Mouse (Mus musculus) embryonic facial prominence, embryonic 12.5 days (tissue): ENCODE measurements around the gene Scg5. TPM values are rescaled to one million over a fixed set of nuclear protein-coding genes. Genes with fewer than 3 reads are reported as not detected.

Experiments used
- ATAC-seq: fragments of 200-750 bp; cut with Nextera tagmentation; 2 replicates; pipeline ENCODE4 v1.8.0; 2017; ENCODE audit not compliant: insufficient number of reproducible peaks, insufficient read depth, low FRiP score, low TSS enrichment
- H3K27ac ChIP-seq: fragments of 300-500 bp; sonication (generic); 2 replicates; pipeline ENCODE4 v1.5.1; 2016; ENCODE audit warnings: mild to moderate bottlenecking
- H3K27me3 ChIP-seq: fragments of 300-500 bp; sonication (generic); 2 replicates; pipeline ENCODE4 v1.6.1; 2016; ENCODE audit warnings: mild to moderate bottlenecking, moderate library complexity
- H3K36me3 ChIP-seq: fragments of 300-500 bp; sonication (generic); 2 replicates; pipeline ENCODE4 v1.6.1; 2016; ENCODE audit warnings: mild to moderate bottlenecking
- H3K4me1 ChIP-seq: fragments of 300-500 bp; sonication (generic); 2 replicates; pipeline ENCODE4 v1.6.1; 2016
- H3K4me2 ChIP-seq: fragments of 300-500 bp; sonication (generic); replicated peaks from 2 replicates; pipeline ENCODE4 v1.6.1; 2016; ENCODE audit warnings: mild to moderate bottlenecking, moderate library complexity
- H3K4me3 ChIP-seq: fragments of 300-500 bp; sonication (generic); 2 replicates; pipeline ENCODE4 v1.5.1; 2016; ENCODE audit warnings: mild to moderate bottlenecking
- H3K9ac ChIP-seq: fragments of 300-500 bp; sonication (generic); 2 replicates; pipeline ENCODE4 v1.6.1; 2016; ENCODE audit warnings: mild to moderate bottlenecking, moderate library complexity
- H3K9me3 ChIP-seq: fragments of 300-500 bp; sonication (generic); 2 replicates; pipeline ENCODE4 v1.6.1; 2016; ENCODE audit warnings: mild to moderate bottlenecking, moderate library complexity
- WGBS: fragments of 180-500 bp; shearing (Covaris S2); methylation state at CpG from one replicate; pipeline ENCODE4 v1.1.7; 2016; 5-methylcytosine and 5-hydroxymethylcytosine counted together
- polyA plus RNA-seq: library from polyadenylated mRNA; unstranded; fragments of >200 nt; fragmentation: Nextera tagmentation; extraction: Ambion mirVana; gene quantifications from 2 replicates; pipeline ENCODE4 v1.2.1, GENCODE M21; 2016

Gene Scg5
- polyA plus RNA-seq, 1 experiment from 2014 or later, result 8.5 TPM

DNA sequence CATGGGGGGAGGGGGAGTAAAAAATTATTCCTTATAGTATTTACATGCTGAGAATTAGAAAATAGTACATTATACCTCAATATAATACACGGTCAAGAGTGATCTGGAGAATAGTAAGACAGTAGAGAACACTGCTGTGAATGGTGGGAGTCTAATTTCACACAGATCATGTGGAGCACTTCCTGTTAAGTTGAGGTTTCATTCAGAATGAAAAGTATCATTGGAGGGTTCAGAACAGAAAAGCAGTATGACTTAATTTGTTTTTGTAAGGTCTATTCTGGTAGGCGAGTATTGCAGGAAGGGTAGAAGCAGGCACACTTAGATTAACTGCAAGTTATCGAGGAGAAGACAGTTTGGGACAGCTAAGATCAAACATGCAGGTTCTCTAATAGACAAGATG, 6.3 kb upstream of the Scg5 start:
- no peaks in the 10 kb centered on the region for H3K4me1 ChIP-seq
- no peak overlapping the region for H3K4me2 ChIP-seq
- no peaks in the 10 kb centered on the region for H3K9me3 ChIP-seq
- 89% methylated on average over 3 of the region's 3 CpGs for WGBS
- ATAC-seq, result no peak
- no peak overlapping the region for H3K27ac ChIP-seq
- H3K9ac ChIP-seq, result no peak overlapping the region
- no peak overlapping the region for H3K4me3 ChIP-seq
- H3K36me3 ChIP-seq, result peaks cover 54% of the 10 kb centered on the region
- no peaks in the 10 kb centered on the region for H3K27me3 ChIP-seq

DNA sequence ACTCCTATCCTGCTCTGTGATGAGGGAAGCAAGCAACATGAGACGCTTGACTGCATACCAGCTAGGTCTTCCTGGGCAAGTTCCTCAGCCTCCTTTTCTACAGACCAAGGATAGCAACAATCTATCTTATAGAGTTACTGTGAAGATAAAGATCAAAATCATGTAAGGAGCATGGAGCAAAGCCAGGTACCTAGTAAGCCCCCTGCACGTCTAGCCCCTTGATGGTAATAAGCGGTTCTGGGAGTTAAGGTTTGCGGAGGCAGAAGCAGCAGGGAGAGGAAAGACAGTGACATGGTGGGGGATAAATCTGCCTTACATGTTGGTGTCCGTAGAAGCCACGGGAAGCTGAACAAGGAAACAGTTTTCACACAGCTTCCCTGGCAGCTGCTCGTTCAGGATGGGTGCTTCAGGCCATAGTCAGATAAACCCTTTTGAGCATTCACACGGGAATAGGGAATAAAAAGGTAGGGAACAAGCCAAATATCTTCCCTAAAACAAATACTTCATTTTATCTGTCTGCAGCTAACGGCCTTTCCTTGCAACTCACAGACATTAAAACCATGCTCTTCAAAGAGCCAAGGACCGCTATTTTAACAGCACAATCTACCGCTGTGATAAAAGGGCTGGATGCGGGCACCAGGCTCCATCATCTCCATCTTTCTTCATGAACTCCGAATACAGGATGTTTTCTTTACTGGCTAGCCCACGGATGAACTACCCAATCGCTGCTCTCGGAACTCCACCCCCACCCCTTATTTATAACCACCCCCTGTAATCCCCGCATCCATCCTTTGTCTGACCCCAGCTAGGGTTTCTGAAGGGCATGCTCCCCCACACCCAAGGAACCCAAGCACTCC, 607 bp downstream of the Scg5 start:
- no peaks in the 10 kb centered on the region for H3K9me3 ChIP-seq
- H3K27ac ChIP-seq, result no peak overlapping the region
- H3K9ac ChIP-seq, result 0 out of 2 replicates have a peak overlapping the region, but pooled peaks have one; percentile 15
- H3K4me1 ChIP-seq, result peaks cover 16% of the 10 kb centered on the region
- H3K27me3 ChIP-seq, result no peaks in the 10 kb centered on the region
- H3K4me2 ChIP-seq, result peak overlapping the region; percentile 53
- H3K36me3 ChIP-seq, result peaks cover 10% of the 10 kb centered on the region
- 18% methylated on average over 17 of the region's 17 CpGs for WGBS
- peak overlapping the region; percentile 36 for H3K4me3 ChIP-seq
- ATAC-seq, result peak; percentile 50

GRCm38 (mm10) chr2:113823909-113824308, 5.0 kb downstream of the Scg5 start:
- Histone ChIP-seq H3K4me3 (no peak overlapping the region), H3K36me3 (no peaks in the 10 kb centered on the region), H3K9me3 (no peaks in the 10 kb centered on the region), H3K9ac (no peak overlapping the region), H3K27ac (no peak overlapping the region), H3K4me1 (peaks cover 10% of the 10 kb centered on the region), H3K27me3 (no peaks in the 10 kb centered on the region), H3K4me2 (no peak overlapping the region)
- ATAC-seq, result no peak
- 0% methylated on average over 2 of the region's 2 CpGs for WGBS

DNA sequence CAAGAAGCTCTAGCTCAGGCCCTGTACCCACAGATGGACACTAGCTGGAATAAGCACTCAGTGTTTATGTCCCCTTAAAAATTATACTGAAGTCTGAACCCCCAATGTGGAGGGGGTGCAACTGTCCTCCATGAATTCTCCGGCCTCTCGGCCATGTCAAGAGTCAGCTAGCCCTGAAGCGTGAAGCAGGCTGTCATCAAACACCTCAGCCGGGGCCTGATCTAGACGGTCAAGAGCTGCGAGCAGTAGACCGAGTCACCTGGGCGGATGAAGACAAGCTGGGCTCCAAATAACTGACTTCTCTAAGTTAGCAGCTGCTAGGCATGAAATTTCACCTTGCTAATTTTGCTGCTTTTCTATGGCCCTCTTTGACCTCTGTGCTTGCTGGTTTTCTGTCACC, 6.6 kb downstream of the Scg5 start:
- H3K36me3 ChIP-seq, result no peaks in the 10 kb centered on the region
- WGBS, result 92% methylated on average over 8 of the region's 8 CpGs
- H3K4me3 ChIP-seq, result no peak overlapping the region
- no peak overlapping the region for H3K4me2 ChIP-seq
- H3K27ac ChIP-seq, result no peak overlapping the region
- no peak for ATAC-seq
- H3K9ac ChIP-seq, result no peak overlapping the region
- no peaks in the 10 kb centered on the region for H3K27me3 ChIP-seq
- H3K9me3 ChIP-seq, result no peaks in the 10 kb centered on the region
- 0 out of 2 replicates have a peak, but pooled peaks cover 4% of the 10 kb centered on the region for H3K4me1 ChIP-seq

- Histone ChIP-seq H3K4me1 (0 out of 2 replicates have a peak, but pooled peaks cover 2% of the 10 kb centered on the region), H3K27ac (no peak overlapping the region), H3K27me3 (no peaks in the 10 kb centered on the region), H3K4me3 (no peak overlapping the region), H3K4me2 (no peak overlapping the region), H3K9ac (no peak overlapping the region), H3K36me3 (no peaks in the 10 kb centered on the region), H3K9me3 (no peaks in the 10 kb centered on the region)
- no peak for ATAC-seq
- WGBS, result 50% methylated on average over 12 of the region's 12 CpGs
These were observed 7.7 kb downstream of the Scg5 start for GRCm38 (mm10) chr2:113821176-113821734.

DNA sequence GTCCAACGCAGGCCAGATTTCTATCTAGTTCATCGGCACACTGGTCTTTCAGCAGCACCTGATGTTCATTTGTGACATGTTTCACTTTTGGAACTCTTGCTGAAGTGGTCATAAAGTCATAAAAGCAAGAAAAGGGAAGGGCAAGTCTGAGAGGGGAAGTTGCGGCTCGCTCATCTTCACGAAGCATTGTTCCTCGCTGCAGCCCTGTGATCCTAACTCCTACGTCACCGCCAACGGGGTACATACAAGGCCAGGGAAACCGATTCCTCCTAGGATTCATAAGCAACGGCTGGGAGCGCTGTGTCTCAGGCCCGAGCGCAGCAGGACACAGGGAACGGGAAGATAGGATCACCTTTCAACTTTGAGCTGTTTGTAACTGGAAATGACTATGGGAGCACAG, 8.8 kb downstream of the Scg5 start:
- ATAC-seq, result no peak
- 92% methylated on average over 15 of the region's 15 CpGs for WGBS
- H3K27me3 ChIP-seq, result no peaks in the 10 kb centered on the region
- H3K9ac ChIP-seq, result no peak overlapping the region
- no peak overlapping the region for H3K27ac ChIP-seq
- no peaks in the 10 kb centered on the region for H3K36me3 ChIP-seq
- H3K4me3 ChIP-seq, result no peak overlapping the region
- H3K4me2 ChIP-seq, result no peak overlapping the region
- no peaks in the 10 kb centered on the region for H3K4me1 ChIP-seq
- H3K9me3 ChIP-seq, result no peaks in the 10 kb centered on the region

- no peak overlapping the region for H3K4me2 ChIP-seq
- H3K4me3 ChIP-seq, result no peak overlapping the region
- H3K36me3 ChIP-seq, result no peaks in the 10 kb centered on the region
- H3K9me3 ChIP-seq, result no peaks in the 10 kb centered on the region
- H3K4me1 ChIP-seq, result no peaks in the 10 kb centered on the region
- no peak overlapping the region for H3K9ac ChIP-seq
- H3K27ac ChIP-seq, result no peak overlapping the region
- no peak for ATAC-seq
- no peaks in the 10 kb centered on the region for H3K27me3 ChIP-seq
- 65% methylated on average over 14 of the region's 14 CpGs for WGBS
These were observed 11.0 kb downstream of the Scg5 start for GRCm38 (mm10) chr2:113817681-113818606.

GRCm38 (mm10) chr2:113807640-113808039, 21.3 kb downstream of the Scg5 start:
- no peak for ATAC-seq
- no peak overlapping the region for H3K27ac ChIP-seq
- H3K9ac ChIP-seq, result no peak overlapping the region
- WGBS, result 19% methylated on average over 9 of the region's 9 CpGs
- H3K9me3 ChIP-seq, result no peaks in the 10 kb centered on the region
- H3K36me3 ChIP-seq, result no peaks in the 10 kb centered on the region
- no peak overlapping the region for H3K4me2 ChIP-seq
- no peaks in the 10 kb centered on the region for H3K4me1 ChIP-seq
- no peak overlapping the region for H3K4me3 ChIP-seq
- no peaks in the 10 kb centered on the region for H3K27me3 ChIP-seq

DNA sequence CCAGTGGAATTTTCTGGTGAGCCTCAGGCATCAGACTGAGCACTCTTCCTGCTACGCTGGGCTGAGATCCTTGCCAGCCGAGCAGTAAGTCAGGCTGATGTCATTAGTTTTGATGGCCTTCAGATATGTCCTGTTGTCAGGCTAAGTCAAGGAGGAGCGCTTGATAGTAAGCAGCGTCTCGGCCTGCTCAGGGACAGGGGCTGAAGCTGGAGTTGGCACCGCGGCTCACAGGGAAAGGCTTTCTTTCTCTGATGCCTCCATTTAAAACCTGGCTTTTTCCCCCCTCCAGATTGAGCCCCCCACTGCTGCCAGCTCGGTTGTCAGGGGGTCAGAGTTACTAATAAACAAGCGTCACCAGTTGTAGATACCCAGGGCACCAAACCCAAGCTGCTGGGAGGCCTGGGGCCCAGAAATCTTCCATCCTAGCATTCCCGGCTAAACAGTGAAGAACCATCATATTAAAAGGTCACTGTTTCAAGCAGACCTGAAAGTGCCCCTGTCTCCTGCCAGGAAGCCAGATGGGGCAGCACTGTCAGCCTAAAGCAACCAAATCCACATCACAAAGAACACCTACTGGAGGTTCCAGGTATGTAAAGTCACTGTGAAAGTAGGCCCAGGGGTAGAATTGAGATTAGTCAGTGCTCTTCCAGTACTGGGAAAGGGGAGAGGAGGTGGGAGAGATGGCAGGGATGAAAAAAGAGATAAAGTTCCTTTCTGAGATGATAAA, 21.9 kb downstream of the Scg5 start:
- Histone ChIP-seq H3K36me3 (no peaks in the 10 kb centered on the region), H3K27ac (no peak overlapping the region), H3K4me1 (no peaks in the 10 kb centered on the region), H3K27me3 (no peaks in the 10 kb centered on the region), H3K4me3 (no peak overlapping the region), H3K9ac (no peak overlapping the region), H3K4me2 (no peak overlapping the region), H3K9me3 (no peaks in the 10 kb centered on the region)
- WGBS, result 57% methylated on average over 10 of the region's 10 CpGs
- ATAC-seq, result no peak

- H3K9me3 ChIP-seq, result no peaks in the 10 kb centered on the region
- H3K27me3 ChIP-seq, result no peaks in the 10 kb centered on the region
- ATAC-seq, result no peak
- 84% methylated on average over 4 of the region's 4 CpGs for WGBS
- H3K4me3 ChIP-seq, result no peak overlapping the region
- H3K9ac ChIP-seq, result no peak overlapping the region
- H3K36me3 ChIP-seq, result no peaks in the 10 kb centered on the region
- H3K4me2 ChIP-seq, result no peak overlapping the region
- H3K27ac ChIP-seq, result no peak overlapping the region
- peaks cover 3% of the 10 kb centered on the region; the same call in 1 of the 2 replicates for H3K4me1 ChIP-seq
These were observed 23.2 kb downstream of the Scg5 start for GRCm38 (mm10) chr2:113805765-113806164.

DNA sequence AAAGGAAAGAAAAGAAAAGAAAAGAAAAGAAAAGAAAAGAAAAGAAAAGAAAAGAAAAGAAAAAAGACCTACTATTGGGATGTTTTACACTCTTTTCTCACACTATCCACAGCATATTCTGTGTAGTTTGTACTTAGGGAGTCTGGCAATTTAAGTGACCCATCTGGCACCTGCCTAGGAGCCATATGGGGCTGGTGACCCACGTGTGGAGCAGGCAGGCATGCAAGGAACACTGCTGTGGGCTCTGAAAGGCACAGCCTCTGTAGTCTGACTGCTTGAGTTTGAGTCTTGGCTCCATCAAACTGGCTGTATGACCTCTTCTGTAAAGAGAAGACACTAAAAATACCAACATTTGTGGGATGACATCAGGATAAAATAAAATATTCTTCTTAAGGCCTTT, 25.2 kb downstream of the Scg5 start:
- Histone ChIP-seq H3K36me3 (no peaks in the 10 kb centered on the region), H3K4me3 (no peak overlapping the region), H3K4me2 (no peak overlapping the region), H3K27me3 (no peaks in the 10 kb centered on the region), H3K4me1 (peaks cover 6% of the 10 kb centered on the region; the same call in 1 of the 2 replicates), H3K9me3 (no peaks in the 10 kb centered on the region), H3K27ac (no peak overlapping the region), H3K9ac (no peak overlapping the region)
- WGBS, result 26% methylated on average over 1 of the region's 1 CpGs
- ATAC-seq, result no peak
